Mouse (Mus musculus): Measurements from ENCODE around the gene Dtnb. TPM values are rescaled to one million over a fixed set of nuclear protein-coding genes. Genes with fewer than 3 reads are reported as not detected.

Gene Dtnb
- polyA plus RNA-seq, 1 experiment, result 10.0 TPM

- H3K79me2 ChIP-seq (ENCODE audit: control insufficient read depth, insufficient read depth), result no peaks in the 10 kb centered on the region
These were observed 84.6 kb downstream of the Dtnb start for GRCm38 (mm10) chr12:3656799-3657198.

GRCm38 (mm10) chr12:3657234-3657633 is 85.1 kb downstream of the Dtnb start:
- H3K79me2 ChIP-seq (ENCODE audit: control insufficient read depth, insufficient read depth), result no peaks in the 10 kb centered on the region
- TF ChIP-seq MYOG (IDR thresholded peaks at IDR 0.05; ENCODE audit: control insufficient read depth, extremely low read depth, insufficient read length) (no peak), FOSL1 (IDR thresholded peaks at IDR 0.05; ENCODE audit: insufficient read depth, low read length, poor library complexity, severe bottlenecking) (no peak), MYOD1 (IDR thresholded peaks at IDR 0.05; ENCODE audit: control insufficient read depth, insufficient read length, low read depth) (no peak), CEBPB (IDR thresholded peaks at IDR 0.05; ENCODE audit: low read depth) (no peak), MAX (IDR thresholded peaks at IDR 0.05) (no peak), USF1 (IDR thresholded peaks at IDR 0.05; ENCODE audit: low read depth) (no peak), CTCF (IDR thresholded peaks at IDR 0.05; ENCODE audit: control insufficient read depth, insufficient read depth, insufficient read length) (no peak)
- H3K4me3 ChIP-seq (ENCODE audit: insufficient read depth, poor library complexity, severe bottlenecking), result no peak overlapping the region
- H3K79me3 ChIP-seq (ENCODE audit: low read depth), result no peaks in the 10 kb centered on the region
- no peaks in the 10 kb centered on the region for H3K36me3 ChIP-seq (ENCODE audit: control insufficient read depth, insufficient read depth)
- no peak overlapping the region for H3ac ChIP-seq (ENCODE audit: control insufficient read depth, insufficient read length, low read depth)
- H3K27me3 ChIP-seq (ENCODE audit: control insufficient read depth, insufficient read depth, insufficient read length), result no peaks in the 10 kb centered on the region

More at GRCm38 (mm10) chr12:3656799-3657198, 84.6 kb downstream of the Dtnb start:
- Histone ChIP-seq H3K79me3 (ENCODE audit: low read depth) (no peaks in the 10 kb centered on the region), H3K4me3 (ENCODE audit: insufficient read depth, poor library complexity, severe bottlenecking) (no peak overlapping the region), H3K36me3 (ENCODE audit: control insufficient read depth, insufficient read depth) (no peaks in the 10 kb centered on the region), H3K27me3 (ENCODE audit: control insufficient read depth, insufficient read depth, insufficient read length) (no peaks in the 10 kb centered on the region), H3ac (ENCODE audit: control insufficient read depth, insufficient read length, low read depth) (no peak overlapping the region)
- TF ChIP-seq CTCF (IDR thresholded peaks at IDR 0.05; ENCODE audit: control insufficient read depth, insufficient read depth, insufficient read length), result no peak
- no peak for TF ChIP-seq MAX (IDR thresholded peaks at IDR 0.05)
- no peak for TF ChIP-seq FOSL1 (IDR thresholded peaks at IDR 0.05; ENCODE audit: insufficient read depth, low read length, poor library complexity, severe bottlenecking)
- no peak for TF ChIP-seq MYOD1 (IDR thresholded peaks at IDR 0.05; ENCODE audit: control insufficient read depth, insufficient read length, low read depth)
- TF ChIP-seq CEBPB (IDR thresholded peaks at IDR 0.05; ENCODE audit: low read depth), result no peak
- TF ChIP-seq USF1 (IDR thresholded peaks at IDR 0.05; ENCODE audit: low read depth), result no peak
- no peak for TF ChIP-seq MYOG (IDR thresholded peaks at IDR 0.05; ENCODE audit: control insufficient read depth, extremely low read depth, insufficient read length)

GRCm38 (mm10) chr12:3657786-3658185 is 85.6 kb downstream of the Dtnb start:
- H3ac ChIP-seq (ENCODE audit: control insufficient read depth, insufficient read length, low read depth), result no peak overlapping the region

GRCm38 (mm10) chr12:3659554-3660311 is 87.6 kb downstream of the Dtnb start:
- Histone ChIP-seq H3K79me2 (ENCODE audit: control insufficient read depth, insufficient read depth) (no peaks in the 10 kb centered on the region), H3K79me3 (ENCODE audit: low read depth) (no peaks in the 10 kb centered on the region), H3ac (ENCODE audit: control insufficient read depth, insufficient read length, low read depth) (no peak overlapping the region), H3K27me3 (ENCODE audit: control insufficient read depth, insufficient read depth, insufficient read length) (no peaks in the 10 kb centered on the region), H3K4me3 (ENCODE audit: insufficient read depth, poor library complexity, severe bottlenecking) (no peak overlapping the region), H3K36me3 (ENCODE audit: control insufficient read depth, insufficient read depth) (no peaks in the 10 kb centered on the region)
- TF ChIP-seq MYOD1 (IDR thresholded peaks at IDR 0.05; ENCODE audit: control insufficient read depth, insufficient read length, low read depth), result no peak
- no peak for TF ChIP-seq USF1 (IDR thresholded peaks at IDR 0.05; ENCODE audit: low read depth)
- no peak for TF ChIP-seq FOSL1 (IDR thresholded peaks at IDR 0.05; ENCODE audit: insufficient read depth, low read length, poor library complexity, severe bottlenecking)
- TF ChIP-seq MYOG (IDR thresholded peaks at IDR 0.05; ENCODE audit: control insufficient read depth, extremely low read depth, insufficient read length), result no peak

More at GRCm38 (mm10) chr12:3657786-3658185, 85.6 kb downstream of the Dtnb start:
- no peaks in the 10 kb centered on the region for H3K79me3 ChIP-seq (ENCODE audit: low read depth)
- TF ChIP-seq USF1 (IDR thresholded peaks at IDR 0.05; ENCODE audit: low read depth) (no peak), FOSL1 (IDR thresholded peaks at IDR 0.05; ENCODE audit: insufficient read depth, low read length, poor library complexity, severe bottlenecking) (no peak), CTCF (IDR thresholded peaks at IDR 0.05; ENCODE audit: control insufficient read depth, insufficient read depth, insufficient read length) (no peak), CEBPB (IDR thresholded peaks at IDR 0.05; ENCODE audit: low read depth) (no peak), MYOD1 (IDR thresholded peaks at IDR 0.05; ENCODE audit: control insufficient read depth, insufficient read length, low read depth) (no peak), MYOG (IDR thresholded peaks at IDR 0.05; ENCODE audit: control insufficient read depth, extremely low read depth, insufficient read length) (no peak), MAX (IDR thresholded peaks at IDR 0.05) (no peak)
- H3K27me3 ChIP-seq (ENCODE audit: control insufficient read depth, insufficient read depth, insufficient read length), result no peaks in the 10 kb centered on the region
- H3K79me2 ChIP-seq (ENCODE audit: control insufficient read depth, insufficient read depth), result no peaks in the 10 kb centered on the region
- no peak overlapping the region for H3K4me3 ChIP-seq (ENCODE audit: insufficient read depth, poor library complexity, severe bottlenecking)
- no peaks in the 10 kb centered on the region for H3K36me3 ChIP-seq (ENCODE audit: control insufficient read depth, insufficient read depth)

GRCm38 (mm10) chr12:3660985-3661635 is 88.9 kb downstream of the Dtnb start:
- Histone ChIP-seq H3K79me2 (ENCODE audit: control insufficient read depth, insufficient read depth) (no peaks in the 10 kb centered on the region), H3K36me3 (ENCODE audit: control insufficient read depth, insufficient read depth) (no peaks in the 10 kb centered on the region), H3K79me3 (ENCODE audit: low read depth) (no peaks in the 10 kb centered on the region), H3ac (ENCODE audit: control insufficient read depth, insufficient read length, low read depth) (no peak overlapping the region), H3K27me3 (ENCODE audit: control insufficient read depth, insufficient read depth, insufficient read length) (no peaks in the 10 kb centered on the region), H3K4me3 (ENCODE audit: insufficient read depth, poor library complexity, severe bottlenecking) (no peak overlapping the region)
- TF ChIP-seq FOSL1 (IDR thresholded peaks at IDR 0.05; ENCODE audit: insufficient read depth, low read length, poor library complexity, severe bottlenecking) (no peak), CTCF (IDR thresholded peaks at IDR 0.05; ENCODE audit: control insufficient read depth, insufficient read depth, insufficient read length) (no peak), USF1 (IDR thresholded peaks at IDR 0.05; ENCODE audit: low read depth) (no peak), MYOD1 (IDR thresholded peaks at IDR 0.05; ENCODE audit: control insufficient read depth, insufficient read length, low read depth) (no peak), MYOG (IDR thresholded peaks at IDR 0.05; ENCODE audit: control insufficient read depth, extremely low read depth, insufficient read length) (no peak), MAX (IDR thresholded peaks at IDR 0.05) (no peak), CEBPB (IDR thresholded peaks at IDR 0.05; ENCODE audit: low read depth) (no peak)

Measured in C2C12 (cell line).